Mouse (Mus musculus) liver, embryonic 14.5 days (tissue): Measurements from ENCODE around the gene Prkn.

Experiments used
- CTCF ChIP-seq: IDR thresholded peaks from 2 replicates; pipeline ENCODE4 v1.5.1; 2016; ENCODE audit warnings: antibody characterized with exemption, low read depth, control low read depth
- EP300 ChIP-seq: IDR thresholded peaks from 2 replicates; pipeline ENCODE4 v1.6.1; 2016; ENCODE audit warnings: antibody characterized with exemption, low read depth

DNA sequence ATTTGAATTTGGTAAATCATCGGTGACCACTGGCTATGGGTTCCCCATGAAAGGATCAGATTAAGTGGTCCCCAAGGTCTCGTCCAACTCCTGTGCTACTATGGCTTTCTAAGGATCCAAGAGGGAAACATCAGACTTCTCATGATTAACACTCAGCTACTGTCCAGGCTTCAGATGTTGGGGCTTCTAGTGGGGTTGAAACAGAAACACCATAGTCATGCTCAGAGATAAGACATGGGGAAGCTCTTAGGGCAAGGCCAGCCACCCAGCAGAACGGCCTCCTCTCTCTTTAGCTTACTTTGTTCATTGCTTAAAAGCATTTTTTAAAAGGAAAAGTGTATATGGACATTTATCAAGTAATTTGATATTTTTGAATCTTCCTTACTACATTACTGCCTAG lies 929.3 kb downstream of the Prkn start:
- TF ChIP-seq EP300 (no peak), CTCF (no peak)
